Mouse (Mus musculus) brain, embryonic 14.5 days (tissue): ENCODE measurements around the gene Hist1h2br. TPM values are rescaled to one million over a fixed set of nuclear protein-coding genes. Genes with fewer than 3 reads are reported as not detected.
"Not testable (repeated sequence)": the region's sequence is repeated elsewhere in the genome, so short reads cannot be mapped to it uniquely, and the experiment has no call there.

Experiments used
- DNase-seq: peaks from one replicate; pipeline ENCODE4 v3.0.0-alpha.2; 2011; ENCODE audit warnings: low read depth
- CTCF ChIP-seq: fragments of 200-500 bp; IDR thresholded peaks from 2 replicates; pipeline ENCODE4 v1.5.1; 2012; ENCODE audit warnings: inconsistent platforms, mild to moderate bottlenecking, moderate library complexity, borderline replicate concordance; ENCODE audit not compliant: insufficient read depth, insufficient read length; ENCODE audit errors: extremely low read depth
- POLR2A ChIP-seq: fragments of 200-500 bp; IDR thresholded peaks from 2 replicates; pipeline ENCODE4 v1.6.1; 2012; ENCODE audit warnings: mild to moderate bottlenecking, inconsistent platforms, borderline replicate concordance; ENCODE audit not compliant: poor library complexity, insufficient read depth, insufficient read length, severe bottlenecking; ENCODE audit errors: extremely low read depth
- polyA plus RNA-seq: library from polyadenylated mRNA; depleted of rRNA; stranded (reverse); fragments of >200 nt; gene quantifications from 2 replicates; pipeline ENCODE4 v1.2.3, GENCODE M21; 2012; rRNA removed

The Hist1h2br gene
- polyA plus RNA-seq, result 5.6 and 6.6 TPM in 2 replicates

DNA sequence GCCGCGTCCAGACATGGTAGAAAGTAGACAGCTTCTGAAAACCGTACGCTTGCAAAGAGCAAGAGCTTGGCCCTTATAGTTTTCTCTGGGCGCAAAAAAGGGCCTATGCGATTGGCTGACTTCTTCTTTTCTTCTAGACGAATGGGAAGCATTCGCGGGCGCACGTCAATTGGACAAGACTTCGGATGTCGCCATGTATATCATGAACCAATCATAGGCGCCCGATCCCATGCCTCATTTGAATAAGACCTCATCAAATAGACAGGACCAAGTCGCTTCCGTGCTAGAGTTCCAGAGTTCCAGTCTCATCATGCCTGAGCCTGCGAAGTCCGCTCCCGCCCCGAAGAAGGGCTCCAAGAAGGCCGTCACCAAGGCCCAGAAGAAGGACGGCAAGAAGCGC, at the start of gene Hist1h2br, which contains the start of gene Hist1h2ap:
TSS of gene Hist1h2br (plus strand) at position 283 of the 400 bp plus-strand sequence.
TSS of gene Hist1h2ap (minus strand) at position 47 of the 400 bp plus-strand sequence.
- not testable (repeated sequence) for DNase-seq

GRCm38 (mm10) chr13:21784311-21784710, 49.2 kb upstream of the Hist1h2br start:
- TF ChIP-seq CTCF (no peak), POLR2A (no peak)
- no peak for DNase-seq

GRCm38 (mm10) chr13:21786189-21786898, 47.2 kb upstream of the Hist1h2br start:
- TF ChIP-seq CTCF, result no peak
- TF ChIP-seq POLR2A, result no peak

DNA sequence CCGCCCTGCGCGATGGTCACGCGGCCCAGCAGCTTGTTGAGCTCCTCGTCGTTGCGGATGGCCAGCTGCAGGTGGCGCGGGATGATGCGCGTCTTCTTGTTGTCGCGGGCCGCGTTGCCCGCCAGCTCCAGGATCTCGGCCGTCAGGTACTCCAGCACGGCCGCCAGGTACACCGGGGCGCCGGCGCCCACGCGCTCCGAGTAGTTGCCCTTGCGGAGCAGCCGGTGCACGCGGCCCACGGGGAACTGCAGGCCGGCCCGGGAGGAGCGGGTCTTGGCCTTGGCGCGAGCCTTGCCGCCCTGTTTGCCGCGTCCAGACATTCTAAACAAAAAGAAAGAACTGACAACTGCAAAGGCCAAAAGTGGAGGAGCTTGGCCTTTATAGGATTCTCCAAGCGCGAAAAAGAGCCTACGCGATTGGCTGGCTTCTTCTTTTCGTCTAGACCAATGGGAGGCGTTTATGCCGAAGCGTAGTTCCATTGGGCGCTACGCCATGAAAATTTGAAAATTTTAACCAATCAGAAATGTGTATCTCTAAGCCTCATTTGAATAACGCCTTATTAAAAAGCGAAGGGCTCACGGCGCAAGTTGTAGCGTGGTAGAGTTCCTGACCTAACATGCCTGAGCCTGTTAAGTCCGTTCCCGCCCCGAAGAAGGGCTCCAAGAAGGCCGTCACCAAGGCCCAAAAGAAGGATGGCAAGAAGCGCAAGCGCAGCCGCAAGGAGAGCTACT, 46.5 kb upstream of the Hist1h2br start, which contains the start of the genes Hist1h2an and Hist1h2bp:
TSS of gene Hist1h2an (minus strand) at position 320 of the 731 bp plus-strand sequence.
TSS of gene Hist1h2bp (plus strand) at position 563 of the 731 bp plus-strand sequence.
- peak; percentile 99 for DNase-seq

More at GRCm38 (mm10) chr13:21786189-21786898, 47.2 kb upstream of the Hist1h2br start:
- DNase-seq, result peak; percentile 72

GRCm38 (mm10) chr13:21787760-21788593, 45.6 kb upstream of the Hist1h2br start:
- TF ChIP-seq CTCF, result no peak
- TF ChIP-seq POLR2A, result no peak
- DNase-seq, result peak; percentile 63

GRCm38 (mm10) chr13:21789925-21790324, 43.6 kb upstream of the Hist1h2br start:
- TF ChIP-seq POLR2A, result no peak
- no peak for DNase-seq

DNA sequence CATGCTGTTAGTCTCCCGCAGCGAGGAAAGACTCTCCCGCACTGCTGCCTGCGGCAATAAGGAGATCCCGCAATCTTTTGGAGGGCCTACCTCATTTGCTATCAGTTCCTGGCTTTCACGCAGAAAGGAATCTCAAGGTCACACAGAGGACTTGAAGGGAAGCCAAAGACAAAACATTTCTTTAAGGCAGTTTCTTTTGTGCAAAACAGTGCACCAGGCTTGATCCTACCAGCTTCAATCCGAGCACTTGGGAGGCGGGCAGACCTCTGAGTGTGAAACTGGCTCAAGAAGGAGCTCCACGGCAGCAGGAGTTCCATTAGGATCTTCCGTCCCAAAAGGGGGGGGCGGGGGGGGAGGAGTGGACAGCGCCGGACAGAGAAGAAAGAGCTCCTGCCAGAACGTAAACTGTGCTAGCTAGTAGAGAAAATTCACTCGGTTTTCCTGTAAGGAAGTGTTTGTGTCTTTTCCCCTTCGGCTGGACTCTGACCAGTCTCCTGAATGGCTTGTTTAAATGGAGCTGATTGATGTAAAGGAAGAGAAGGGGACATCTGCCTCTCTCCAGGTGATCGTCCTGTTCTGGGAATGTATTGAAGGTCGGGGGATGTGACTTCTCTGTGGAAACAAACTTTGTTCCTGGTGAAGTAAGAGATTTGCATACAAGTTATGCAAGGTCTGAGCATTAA, 42.8 kb upstream of the Hist1h2br start:
- TF ChIP-seq CTCF (no peak), POLR2A (no peak)
- peak; percentile 41 for DNase-seq

- TF ChIP-seq POLR2A (no peak), CTCF (no peak)
- DNase-seq, result no peak
Observed at GRCm38 (mm10) chr13:21795584-21795983, 38.0 kb upstream of the Hist1h2br start.

GRCm38 (mm10) chr13:21797163-21797562, 36.4 kb upstream of the Hist1h2br start:
- not testable (repeated sequence) for DNase-seq

DNA sequence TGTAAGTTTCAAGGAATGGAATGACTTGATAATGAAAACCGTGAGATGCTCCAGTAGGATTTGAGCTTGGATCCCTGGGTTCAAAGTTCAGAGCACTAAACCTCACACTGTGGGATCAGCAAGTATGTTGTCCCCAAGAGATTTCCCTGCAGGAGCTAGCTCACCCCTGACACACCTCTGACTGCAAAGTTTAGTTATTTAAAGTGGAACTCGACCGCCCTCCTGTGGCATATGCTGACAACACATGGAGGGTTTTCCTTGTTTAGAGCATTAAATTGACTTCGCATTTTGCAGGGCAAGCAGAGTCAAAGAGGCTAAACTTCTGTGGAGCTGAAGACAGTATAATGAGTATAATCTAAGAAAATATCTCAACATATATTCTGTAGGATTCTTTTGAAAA, 30.5 kb upstream of the Hist1h2br start:
- DNase-seq, result not testable (repeated sequence)

GRCm38 (mm10) chr13:21810073-21810472, 23.5 kb upstream of the Hist1h2br start, which contains the start of the genes Hist1h2bq and Hist1h2ao:
Gene Hist1h2bq, minus strand, starts transcription at chr13:21810197.
Gene Hist1h2ao, plus strand, starts transcription at chr13:21810465.
- not testable (repeated sequence) for DNase-seq

DNA sequence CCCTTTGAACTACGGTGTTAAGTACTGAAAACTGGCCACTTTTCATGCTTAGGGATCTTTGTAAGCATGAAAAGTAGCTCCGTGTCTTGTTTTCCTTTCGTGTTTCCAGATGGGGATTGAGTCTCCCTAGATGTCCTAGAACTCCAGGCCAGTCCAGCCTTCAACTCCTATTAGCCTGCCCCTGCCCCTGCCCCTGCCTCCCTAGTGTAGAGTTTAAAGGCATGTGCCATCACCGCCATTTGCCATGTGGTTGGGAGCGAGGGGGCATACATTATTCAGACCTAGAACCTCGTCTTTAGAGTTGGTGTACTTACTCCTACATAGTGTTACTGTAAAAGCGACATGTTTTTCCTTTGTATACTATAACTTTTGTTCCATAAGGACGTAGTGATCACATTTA, 22.5 kb upstream of the Hist1h2br start:
- not testable (repeated sequence) for DNase-seq

- not testable (repeated sequence) for DNase-seq
Observed at GRCm38 (mm10) chr13:21811539-21811938, 22.0 kb upstream of the Hist1h2br start, which contains the start of gene Hist1h4m. Gene Hist1h4m, plus strand, starts transcription at chr13:21811746.

- DNase-seq, result not testable (repeated sequence)
Observed at GRCm38 (mm10) chr13:21812092-21812491, 21.5 kb upstream of the Hist1h2br start.

DNA sequence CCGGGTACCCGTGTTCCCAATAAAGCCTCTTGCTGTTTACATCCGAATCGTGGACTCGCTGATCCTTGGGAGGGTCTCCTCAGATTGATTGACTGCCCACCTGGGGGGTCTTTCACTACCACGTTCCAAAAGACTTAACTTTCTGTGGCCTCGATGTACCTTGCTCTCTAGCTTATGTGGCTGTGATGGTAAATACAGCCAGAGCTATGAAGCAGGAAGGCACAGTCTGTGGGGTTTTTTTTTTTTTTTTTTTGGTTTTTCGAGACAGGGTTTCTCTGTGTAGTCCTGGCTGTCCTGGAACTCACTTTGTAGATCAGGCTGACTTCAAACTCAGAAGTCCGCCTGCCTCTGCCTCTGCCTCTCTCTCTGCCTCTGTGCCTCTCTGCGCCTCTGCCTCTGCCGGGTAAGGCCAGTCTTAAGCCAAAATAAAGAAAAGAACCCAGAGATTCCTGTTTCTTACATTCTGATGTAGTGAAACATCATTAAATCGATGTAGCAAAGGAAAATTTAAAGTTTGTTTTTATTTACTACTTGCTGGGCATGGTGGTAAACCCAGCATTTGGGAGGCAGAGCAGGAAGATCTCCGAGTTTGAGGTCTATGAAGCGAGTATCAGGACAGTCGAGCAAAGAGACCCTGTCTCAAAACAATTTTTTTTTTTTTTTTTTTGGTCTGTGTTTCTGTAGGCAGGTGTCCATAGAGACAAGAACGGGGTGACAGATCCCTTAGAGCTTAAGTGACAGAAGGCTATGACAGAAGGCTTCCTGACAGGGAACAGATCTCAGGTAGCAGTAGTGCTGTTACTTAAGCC, 13.3 kb upstream of the Hist1h2br start:
- DNase-seq, result not testable (repeated sequence)
